Mouse (Mus musculus): ENCODE measurements at regions not wholly inside any gene's neighbourhood (a gene's known extent, or its start where the extent isn't known, plus 50 kb on each side); places are given as distances from the start of the nearest gene placed in this dataset.

GRCm38 (mm10) chr11:56165759-56166158 is 124.9 kb upstream of the Nmur2 start:
- DNase-seq, result no peak

- DNase-seq, result no peak
These were observed 119.5 kb upstream of the Nmur2 start for GRCm38 (mm10) chr11:56160286-56160685.

GRCm38 (mm10) chr11:56159412-56160074 is 118.7 kb upstream of the Nmur2 start:
- DNase-seq, result peak; percentile 28 to 56

- no peak for DNase-seq
These were observed 110.1 kb upstream of the Nmur2 start for GRCm38 (mm10) chr11:56150825-56151342.

- DNase-seq, result no peak
These were observed 108.9 kb upstream of the Nmur2 start for GRCm38 (mm10) chr11:56149752-56150151.

GRCm38 (mm10) chr11:56148956-56149355 is 108.1 kb upstream of the Nmur2 start:
- peak in 1 of 2 experiments; percentile 11 for DNase-seq

GRCm38 (mm10) chr11:56146708-56147107 is 105.9 kb upstream of the Nmur2 start:
- no peak for DNase-seq

- peak; percentile 9 to 26 for DNase-seq
These were observed 90.6 kb upstream of the Nmur2 start for GRCm38 (mm10) chr11:56131339-56131823.

GRCm38 (mm10) chr11:56116553-56117232 is 75.9 kb upstream of the Nmur2 start:
- peak in 1 of 2 experiments; percentile 42 for DNase-seq

GRCm38 (mm10) chr11:56107929-56108328 is 67.1 kb upstream of the Nmur2 start:
- DNase-seq, result peak; percentile 80 to 81

- DNase-seq, result peak; percentile 3 to 56
These were observed 64.8 kb upstream of the Nmur2 start for GRCm38 (mm10) chr11:56105632-56106031.

GRCm38 (mm10) chr11:56092891-56093290 is 52.1 kb upstream of the Nmur2 start:
- DNase-seq, result no peak

Measured in adrenal gland, postnatal 36 days (tissue).